In the genomic region with DNA sequence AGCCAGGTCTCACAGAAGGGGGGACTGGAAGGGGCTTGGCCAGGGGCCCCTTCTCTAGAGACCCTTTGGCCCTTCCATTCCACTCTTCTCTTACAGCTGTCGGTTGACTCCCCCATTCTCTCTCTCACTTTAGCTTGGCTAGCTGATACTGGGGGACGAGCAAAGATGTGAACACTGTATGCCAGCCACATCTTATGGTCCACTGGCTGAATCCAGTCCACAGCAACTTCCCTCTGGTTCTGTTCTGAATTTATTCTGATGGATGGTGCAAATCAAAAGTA, we compare ENCODE assay signal across 15 mouse cellular contexts. TPM values are rescaled to one million over a fixed set of nuclear protein-coding genes. Genes with fewer than 3 reads are reported as not detected.
DNase-seq lines count a peak whose midpoint lies in the region; ATAC-seq and TF ChIP-seq lines count a peak whose summit lies in the region.
"Had no signal": no experiment of that assay in that cellular context is flagged by ENCODE, and none has a peak within 500 bp of the region (broad histone marks: within the 10 kb centered on the region; RNA-seq: fewer than 3 reads in every experiment).

No protein-coding gene starts in this region.

- H3K4me1 ChIP-seq in hindbrain, embryonic 15.5 days (replicated peaks): peaks cover 17% of the 10 kb centered on the region; the same call in 1 of the 2 replicates
- peaks cover 7% of the 10 kb centered on the region; the same call in 1 of the 2 replicates for H3K4me1 ChIP-seq in hindbrain, embryonic 10.5 days (replicated peaks)
- peaks cover 25% of the 10 kb centered on the region for H3K4me1 ChIP-seq in forebrain, embryonic 14.5 days (ENCODE audit: control insufficient read depth, insufficient read depth, low read length)
- H3K4me1 ChIP-seq in hindbrain, postnatal 0 days (ENCODE audit: insufficient read depth, low read length): peaks cover 8% of the 10 kb centered on the region
- H3K4me1 ChIP-seq in kidney, embryonic 16.5 days (ENCODE audit: insufficient read depth, low read length): 0 out of 2 replicates have a peak, but pooled peaks cover 10% of the 10 kb centered on the region

- no peak overlapping the region for H3K9ac ChIP-seq in hindbrain, embryonic 15.5 days
- no peak overlapping the region for H3K9ac ChIP-seq in forebrain, embryonic 14.5 days (ENCODE audit: low read length)
- no peak overlapping the region for H3K9ac ChIP-seq in hindbrain, postnatal 0 days (replicated peaks; ENCODE audit: low read length)
- H3K9ac ChIP-seq in kidney, embryonic 16.5 days (replicated peaks; ENCODE audit: low read length): no peak overlapping the region
- H3K9ac ChIP-seq: kidney, embryonic 15.5 days; liver, embryonic 14.5 days had no signal

- no peak for TF ChIP-seq CTCF in hindbrain, postnatal 0 days (IDR thresholded peaks at IDR 0.05; ENCODE audit: low read depth)

- no peaks in the 10 kb centered on the region for H3K9me3 ChIP-seq in hindbrain, embryonic 15.5 days
- H3K9me3 ChIP-seq in hindbrain, embryonic 10.5 days: no peaks in the 10 kb centered on the region
- H3K9me3 ChIP-seq in forebrain, embryonic 14.5 days (replicated peaks; ENCODE audit: control insufficient read depth, low read length): no peaks in the 10 kb centered on the region
- no peaks in the 10 kb centered on the region for H3K9me3 ChIP-seq in hindbrain, postnatal 0 days (ENCODE audit: low read length)
- no peaks in the 10 kb centered on the region for H3K9me3 ChIP-seq in kidney, embryonic 16.5 days (ENCODE audit: low read length)
- H3K9me3 ChIP-seq: kidney, embryonic 15.5 days had no signal

- H3K4me2 ChIP-seq in hindbrain, embryonic 15.5 days: no peak overlapping the region
- H3K4me2 ChIP-seq in forebrain, embryonic 14.5 days (ENCODE audit: low read length): no peak overlapping the region
- H3K4me2 ChIP-seq in hindbrain, postnatal 0 days (ENCODE audit: low read depth, low read length): peak overlapping the region; percentile 11; the same call in 1 of the 2 replicates
- no peak overlapping the region for H3K4me2 ChIP-seq in kidney, embryonic 16.5 days (replicated peaks; ENCODE audit: low read depth, low read length)
- H3K4me2 ChIP-seq: kidney, embryonic 15.5 days had no signal

- no peak overlapping the region for H3K4me3 ChIP-seq in hindbrain, embryonic 15.5 days
- no peak overlapping the region for H3K4me3 ChIP-seq in hindbrain, embryonic 10.5 days
- no peak overlapping the region for H3K4me3 ChIP-seq in forebrain, embryonic 14.5 days (ENCODE audit: low read depth, low read length)
- H3K4me3 ChIP-seq in hindbrain, postnatal 0 days (ENCODE audit: low read length): no peak overlapping the region
- H3K4me3 ChIP-seq in kidney, embryonic 16.5 days (ENCODE audit: low read length): no peak overlapping the region
- H3K4me3 ChIP-seq: kidney, embryonic 15.5 days had no signal

- no peaks in the 10 kb centered on the region for H3K27me3 ChIP-seq in hindbrain, embryonic 15.5 days
- H3K27me3 ChIP-seq in hindbrain, embryonic 10.5 days (ENCODE audit: insufficient read depth, poor library complexity, severe bottlenecking): no peaks in the 10 kb centered on the region
- H3K27me3 ChIP-seq in forebrain, embryonic 14.5 days (replicated peaks; ENCODE audit: control insufficient read depth, insufficient read depth, low read length): no peaks in the 10 kb centered on the region
- no peaks in the 10 kb centered on the region for H3K27me3 ChIP-seq in hindbrain, postnatal 0 days (ENCODE audit: insufficient read depth, low read length)
- H3K27me3 ChIP-seq in kidney, embryonic 16.5 days (ENCODE audit: insufficient read depth, low read length): no peaks in the 10 kb centered on the region
- H3K27me3 ChIP-seq: kidney, embryonic 15.5 days had no signal

- no peaks in the 10 kb centered on the region for H3K36me3 ChIP-seq in hindbrain, embryonic 15.5 days
- no peaks in the 10 kb centered on the region for H3K36me3 ChIP-seq in hindbrain, embryonic 10.5 days
- H3K36me3 ChIP-seq in forebrain, embryonic 14.5 days (ENCODE audit: control insufficient read depth, insufficient read depth, low read length): no peaks in the 10 kb centered on the region
- no peaks in the 10 kb centered on the region for H3K36me3 ChIP-seq in hindbrain, postnatal 0 days (ENCODE audit: insufficient read depth, low read length)
- H3K36me3 ChIP-seq in kidney, embryonic 16.5 days (ENCODE audit: insufficient read depth, low read length): no peaks in the 10 kb centered on the region
- H3K36me3 ChIP-seq: kidney, embryonic 15.5 days had no signal

- no peak overlapping the region for H3K27ac ChIP-seq in hindbrain, embryonic 15.5 days (replicated peaks)
- H3K27ac ChIP-seq in hindbrain, embryonic 10.5 days: no peak overlapping the region
- no peak overlapping the region for H3K27ac ChIP-seq in forebrain, embryonic 14.5 days (ENCODE audit: low read depth, low read length)
- peak overlapping the region; percentile 68 for H3K27ac ChIP-seq in hindbrain, postnatal 0 days
- H3K27ac ChIP-seq in kidney, embryonic 16.5 days (ENCODE audit: low read length): no peak overlapping the region
- H3K27ac ChIP-seq: kidney, embryonic 15.5 days; liver, embryonic 14.5 days had no signal

- peak; percentile 81; the same call in 1 of the 2 replicates for ATAC-seq in hindbrain, embryonic 15.5 days (ENCODE audit: low FRiP score, low read depth)
- ATAC-seq in forebrain, embryonic 14.5 days: peak; percentile 80
- ATAC-seq in hindbrain, postnatal 0 days: peak; percentile 72
- no peak for ATAC-seq in kidney, embryonic 16.5 days (ENCODE audit: low FRiP score, low TSS enrichment)

- WGBS in hindbrain, embryonic 15.5 days: 25% methylated on average over 2 of the region's 2 CpGs
- 58% methylated on average over 2 of the region's 2 CpGs for WGBS in hindbrain, embryonic 10.5 days
- 9% methylated on average over 2 of the region's 2 CpGs for whole genome bisulfite sequencing in forebrain, embryonic 14.5 days
- 24% methylated on average over 2 of the region's 2 CpGs for WGBS in hindbrain, postnatal 0 days
- WGBS in kidney, embryonic 16.5 days: 22% methylated on average over 2 of the region's 2 CpGs

- DNase-seq in cerebellum, postnatal 10 days: peak; percentile 24 to 52
- no peak for DNase-seq in cerebellum, adult 9-10 months
- DNase-seq in hindbrain, embryonic 10.5 days (ENCODE audit: low spot score): no peak
- no peak for DNase-seq in forebrain, embryonic 14.5 days (ENCODE audit: low spot score)
- DNase-seq in hindbrain, postnatal 0 days (ENCODE audit: low spot score): no peak
- no peak for DNase-seq in retina, postnatal 1 day
- DNase-seq: cerebellum, adult 11-12 months; right cerebral cortex, adult 18-20 months; thymus, adult 18-20 months had no signal

RNA-seq across cellular contexts. Expression of gene Prrx1, which starts 32.7 kb away (rescaled TPM):
- polyA plus RNA-seq in hindbrain, embryonic 15.5 days (2015; fragmentation: Nextera tagmentation; extraction: Ambion mirVana): 4.1 and 5.2 TPM in 2 replicates
- 28.9 and 33.1 TPM in 2 replicates for polyA plus RNA-seq in hindbrain, embryonic 10.5 days (2016; fragmentation: Nextera tagmentation; extraction: Ambion mirVana)
- polyA plus RNA-seq in forebrain, embryonic 14.5 days (2014; fragmentation: Nextera tagmentation; extraction: Ambion mirVana): 4.7 and 5.1 TPM in 2 replicates
- 3.7 and 4.8 TPM in 2 replicates for total RNA-seq in hindbrain, postnatal 0 days (2014; rRNA removed)
- polyA plus RNA-seq in hindbrain, postnatal 0 days (2015; fragmentation: Nextera tagmentation; extraction: Ambion mirVana): 4.4 and 4.9 TPM in 2 replicates
- 6.8 and 7.0 TPM in 2 replicates for polyA plus RNA-seq in kidney, embryonic 16.5 days (2015; fragmentation: Nextera tagmentation; extraction: Ambion mirVana)
- total RNA-seq: hematopoietic stem cell, adult 5-6 weeks; megakaryocyte progenitor cell, adult 5-6 weeks had no signal

Comparison
In these comparisons a context has a peak if more than half of its experiments do, and no peak if none do; other contexts are left out.
1. DNase-seq: peak in cerebellum, postnatal 10 days (2 of 2); none in cerebellum, adult 9-10 months (single experiment), hindbrain, embryonic 10.5 days (single experiment), forebrain, embryonic 14.5 days (single experiment), hindbrain, postnatal 0 days (single experiment) and retina, postnatal 1 day (single experiment).